Mouse (Mus musculus): ENCODE measurements at regions not wholly inside any gene's neighbourhood (a gene's known extent, or its start where the extent isn't known, plus 50 kb on each side); places are given as distances from the start of the nearest gene placed in this dataset.

DNA sequence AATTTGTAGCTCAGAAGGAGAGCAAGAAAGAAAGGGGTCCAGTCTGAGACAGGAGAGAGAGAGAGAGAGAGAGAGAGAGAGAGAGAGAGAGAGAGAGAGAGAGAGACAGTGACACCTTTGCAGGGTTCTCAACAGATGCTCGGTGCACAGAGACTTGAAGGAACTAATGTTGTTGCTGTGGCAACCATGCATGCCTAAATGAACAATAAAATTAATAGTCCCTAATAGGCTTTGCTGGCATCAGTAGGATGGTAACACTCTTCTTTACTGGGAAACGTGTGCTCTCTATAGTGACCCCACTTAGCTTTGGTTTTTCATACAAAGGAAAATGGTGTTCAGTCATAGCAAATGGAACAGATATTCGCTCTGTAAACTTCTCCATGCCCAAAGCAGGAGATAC lies 69.5 kb upstream of the Gnao1 start:
- TF ChIP-seq POLR2A (IDR thresholded peaks at IDR 0.05; ENCODE audit: borderline replicate concordance, control insufficient read depth, low read depth, low read length) (no peak), CTCF (IDR thresholded peaks at IDR 0.05; ENCODE audit: control insufficient read depth, insufficient read depth, low read length) (no peak)
